Mouse (Mus musculus) lung, postnatal 0 days (tissue): Measurements from ENCODE around the gene Itk.

Experiments used
- CTCF ChIP-seq: IDR thresholded peaks from 2 replicates; pipeline ENCODE4 v1.5.1; 2016; ENCODE audit warnings: antibody characterized with exemption, mild to moderate bottlenecking
- EP300 ChIP-seq: IDR thresholded peaks from 2 replicates; pipeline ENCODE4 v1.6.1; 2016; ENCODE audit warnings: antibody characterized with exemption, mild to moderate bottlenecking, control low read depth

GRCm38 (mm10) chr11:46289561-46289960 is 99.8 kb downstream of the Itk start:
- TF ChIP-seq CTCF (no peak), EP300 (no peak)
